Mouse (Mus musculus): ENCODE results near the gene Pold4. TPM values are rescaled to one million over a fixed set of nuclear protein-coding genes. Genes with fewer than 3 reads are reported as not detected.
A peak's percentile ranks its signal among the peaks of the same experiment; 100 is the strongest.

The Pold4 gene
- total and polyA plus RNA-seq, 3 experiments: 37.1 to 104 (median 66.2) TPM

DNA sequence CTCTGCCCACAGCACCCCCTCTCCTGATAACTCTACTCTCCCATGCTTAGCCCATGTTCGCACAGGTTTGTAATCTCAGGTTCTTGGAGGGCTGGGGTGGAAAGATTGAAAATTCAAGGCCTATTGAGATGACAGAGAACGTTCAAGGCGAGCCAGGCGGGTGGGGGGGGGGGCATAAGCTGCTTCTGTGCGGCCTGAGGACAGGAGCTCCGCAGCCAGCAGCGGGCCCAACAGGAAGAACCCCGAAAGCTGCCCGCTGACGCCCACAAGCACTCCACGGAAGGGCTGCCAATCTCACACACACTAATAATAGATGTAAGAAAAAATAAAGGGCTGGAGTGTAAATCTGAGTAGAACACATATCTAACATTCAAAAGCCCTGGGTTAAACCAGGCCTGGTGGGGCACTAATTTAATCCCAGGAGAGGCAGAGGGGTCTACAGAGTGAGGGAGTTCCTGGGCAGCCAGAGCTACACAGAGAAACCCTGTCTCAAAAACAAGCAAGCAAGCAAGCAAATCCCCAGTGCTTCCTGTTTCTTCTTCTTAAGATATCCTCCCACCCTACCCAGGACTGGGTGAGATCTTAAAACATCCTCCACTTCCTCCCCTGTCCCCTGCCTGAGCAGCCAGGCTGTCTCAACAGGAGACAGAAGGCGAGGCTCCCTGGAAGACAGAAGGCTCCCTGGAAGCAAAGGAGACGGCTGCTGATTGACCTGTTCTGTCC is 27.9 kb upstream of the Pold4 start:
- Histone ChIP-seq H3K9me3 (replicated peaks) (no peaks in the 10 kb centered on the region), H3K36me3 (replicated peaks) (peaks cover 21% of the 10 kb centered on the region), H3K27me3 (ENCODE audit: insufficient read depth, low read length) (peaks cover 50% of the 10 kb centered on the region), H3K4me1 (ENCODE audit: insufficient read depth, low read depth, low read length) (peaks cover 47% of the 10 kb centered on the region), H3K4me3 (ENCODE audit: low read depth, low read length) (no peak overlapping the region)
- no peak for DNase-seq (ENCODE audit: low spot score)
- ATAC-seq (ENCODE audit: extremely low read depth, insufficient number of reproducible peaks, low FRiP score, poor library complexity, severe bottlenecking): no peak
- TF ChIP-seq GATA2 (IDR thresholded peaks at IDR 0.05; ENCODE audit: borderline replicate concordance, low read depth, low read length) (no peak), GATA1 (IDR thresholded peaks at IDR 0.05; ENCODE audit: borderline replicate concordance, low read length) (no peak)

GRCm38 (mm10) chr19:4204889-4205288 is 26.8 kb upstream of the Pold4 start:
- TF ChIP-seq TAL1 (conservative IDR thresholded peaks at IDR 0.05; ENCODE audit: low read depth, low read length) (no peak), GATA1 (IDR thresholded peaks at IDR 0.05; ENCODE audit: borderline replicate concordance, low read length) (no peak), GATA2 (IDR thresholded peaks at IDR 0.05; ENCODE audit: borderline replicate concordance, low read depth, low read length) (no peak), CTCF (IDR thresholded peaks at IDR 0.05; ENCODE audit: low read depth, low read length) (no peak), POLR2AphosphoS5 (IDR thresholded peaks at IDR 0.05; ENCODE audit: insufficient replicate concordance, low read depth, low read length) (no peak)
- H3K27me3 ChIP-seq (ENCODE audit: insufficient read depth, low read length): peaks cover 58% of the 10 kb centered on the region
- H3K4me3 ChIP-seq (ENCODE audit: low read depth, low read length): no peak overlapping the region
- peaks cover 42% of the 10 kb centered on the region for H3K4me1 ChIP-seq (ENCODE audit: insufficient read depth, low read depth, low read length)
- peaks cover 9% of the 10 kb centered on the region for H3K36me3 ChIP-seq (replicated peaks)
- DNase-seq (ENCODE audit: low spot score) (no peak), ATAC-seq (ENCODE audit: extremely low read depth, insufficient number of reproducible peaks, low FRiP score, poor library complexity, severe bottlenecking) (no peak)
- H3K9me3 ChIP-seq (replicated peaks): no peaks in the 10 kb centered on the region

- peak; percentile 45; the same call in 1 of the 2 replicates for ATAC-seq (ENCODE audit: extremely low read depth, insufficient number of reproducible peaks, low FRiP score, poor library complexity, severe bottlenecking)
- TF ChIP-seq GATA1 (IDR thresholded peaks at IDR 0.05; ENCODE audit: borderline replicate concordance, low read length) (no peak), CTCF (IDR thresholded peaks at IDR 0.05; ENCODE audit: low read depth, low read length) (peak; percentile 83), POLR2AphosphoS5 (IDR thresholded peaks at IDR 0.05; ENCODE audit: insufficient replicate concordance, low read depth, low read length) (no peak)
- no peak overlapping the region for H3K4me3 ChIP-seq (ENCODE audit: low read depth, low read length)
- DNase-seq (ENCODE audit: low spot score): peak; percentile 79
- no peaks in the 10 kb centered on the region for H3K36me3 ChIP-seq (replicated peaks)
- peaks cover 26% of the 10 kb centered on the region for H3K4me1 ChIP-seq (ENCODE audit: insufficient read depth, low read depth, low read length)
- H3K9me3 ChIP-seq (replicated peaks): no peaks in the 10 kb centered on the region
- peaks cover 77% of the 10 kb centered on the region for H3K27me3 ChIP-seq (ENCODE audit: insufficient read depth, low read length)
Measured at GRCm38 (mm10) chr19:4206971-4207370, 24.7 kb upstream of the Pold4 start.

DNA sequence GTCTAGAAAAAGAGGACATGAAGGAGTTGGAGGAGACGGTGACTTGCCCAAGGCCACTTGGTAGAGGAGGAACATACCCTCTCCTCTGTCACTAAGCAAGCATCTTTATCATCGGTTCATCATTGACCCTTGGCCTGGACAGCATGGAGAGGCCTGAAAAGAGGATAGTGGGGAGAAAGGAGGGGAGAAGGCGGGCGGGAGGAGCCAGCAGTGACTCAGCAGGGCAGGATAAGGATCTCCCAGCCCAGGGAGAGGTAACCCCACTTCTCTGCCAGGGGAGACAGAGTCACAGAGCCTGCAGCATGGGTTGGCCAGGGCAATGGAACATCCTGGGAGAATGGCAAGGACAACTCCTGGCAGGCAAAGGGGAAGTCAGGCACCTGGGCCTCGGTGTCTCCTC is 23.1 kb upstream of the Pold4 start:
- Histone ChIP-seq H3K27me3 (ENCODE audit: insufficient read depth, low read length) (peaks cover 87% of the 10 kb centered on the region), H3K36me3 (replicated peaks) (no peaks in the 10 kb centered on the region), H3K4me3 (ENCODE audit: low read depth, low read length) (no peak overlapping the region; the same call in 1 of the 2 replicates), H3K9me3 (replicated peaks) (no peaks in the 10 kb centered on the region), H3K4me1 (ENCODE audit: insufficient read depth, low read depth, low read length) (peaks cover 18% of the 10 kb centered on the region)
- DNase-seq (ENCODE audit: low spot score) (no peak), ATAC-seq (ENCODE audit: extremely low read depth, insufficient number of reproducible peaks, low FRiP score, poor library complexity, severe bottlenecking) (no peak)
- TF ChIP-seq TAL1 (conservative IDR thresholded peaks at IDR 0.05; ENCODE audit: low read depth, low read length) (no peak), POLR2AphosphoS5 (IDR thresholded peaks at IDR 0.05; ENCODE audit: insufficient replicate concordance, low read depth, low read length) (no peak), GATA1 (IDR thresholded peaks at IDR 0.05; ENCODE audit: borderline replicate concordance, low read length) (no peak), GATA2 (IDR thresholded peaks at IDR 0.05; ENCODE audit: borderline replicate concordance, low read depth, low read length) (no peak), CTCF (IDR thresholded peaks at IDR 0.05; ENCODE audit: low read depth, low read length) (no peak)

DNA sequence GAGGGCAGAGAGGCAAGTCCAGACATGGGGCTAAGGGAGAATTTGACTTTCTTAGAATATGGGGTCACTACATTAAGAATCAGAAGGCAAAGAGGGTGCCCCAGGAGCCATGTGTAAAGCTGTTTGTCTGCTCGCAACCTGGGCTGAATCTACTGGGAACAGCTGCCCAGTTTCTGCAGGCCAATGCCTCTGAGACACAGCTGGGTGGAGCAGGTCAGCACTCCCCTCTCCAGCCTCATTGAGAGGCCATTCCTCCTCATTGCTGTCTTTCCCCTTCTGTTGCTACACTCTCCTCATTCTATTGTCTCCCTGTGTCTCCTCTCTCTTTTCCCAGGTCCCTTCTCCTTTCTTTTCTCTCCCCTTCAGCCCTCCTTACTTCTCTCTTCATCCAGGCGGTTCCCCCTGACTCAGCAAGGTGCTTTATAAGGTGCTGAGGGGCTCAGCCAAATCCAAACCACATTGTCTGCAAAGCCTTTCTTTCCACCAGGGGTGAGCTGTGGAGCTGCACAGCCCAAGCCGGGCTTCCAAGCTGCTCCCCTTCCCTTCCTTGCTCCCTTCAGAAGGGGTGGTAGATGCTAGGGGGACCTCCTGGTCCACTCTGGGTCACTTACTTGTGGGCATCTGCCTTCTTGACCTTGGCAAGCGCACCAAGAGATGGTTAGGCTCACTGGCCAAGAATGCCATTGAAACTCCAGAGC is 19.7 kb upstream of the Pold4 start:
- TF ChIP-seq POLR2AphosphoS5 (IDR thresholded peaks at IDR 0.05; ENCODE audit: insufficient replicate concordance, low read depth, low read length): no peak
- no peak for TF ChIP-seq GATA2 (IDR thresholded peaks at IDR 0.05; ENCODE audit: borderline replicate concordance, low read depth, low read length)
- no peak for TF ChIP-seq CTCF (IDR thresholded peaks at IDR 0.05; ENCODE audit: low read depth, low read length)
- TF ChIP-seq TAL1 (conservative IDR thresholded peaks at IDR 0.05; ENCODE audit: low read depth, low read length): no peak
- TF ChIP-seq GATA1 (IDR thresholded peaks at IDR 0.05; ENCODE audit: borderline replicate concordance, low read length): no peak

DNA sequence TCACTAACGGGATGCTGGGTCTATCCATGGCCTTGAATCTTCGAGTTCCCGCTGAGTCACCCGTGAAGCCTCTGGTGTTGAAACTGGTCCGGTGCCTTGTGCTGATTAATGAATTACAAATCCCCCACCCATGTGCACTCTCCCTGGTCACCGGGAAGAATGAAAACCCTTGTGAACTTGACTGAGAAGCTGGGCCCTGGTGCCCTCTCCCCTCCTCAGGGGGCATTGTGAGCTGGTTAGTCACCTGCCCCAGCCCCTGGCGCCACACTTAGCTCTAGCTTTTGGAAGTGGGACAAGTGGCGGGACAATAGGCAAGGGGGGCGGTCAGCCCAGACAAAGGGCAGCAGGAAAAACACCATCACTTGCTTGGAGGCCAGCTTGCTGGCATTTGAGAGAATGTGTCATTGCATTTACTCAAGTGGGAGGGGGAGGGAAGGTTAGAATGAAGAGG is 18.1 kb upstream of the Pold4 start:
- TF ChIP-seq GATA1 (IDR thresholded peaks at IDR 0.05; ENCODE audit: borderline replicate concordance, low read length) (no peak), POLR2AphosphoS5 (IDR thresholded peaks at IDR 0.05; ENCODE audit: insufficient replicate concordance, low read depth, low read length) (no peak), CTCF (IDR thresholded peaks at IDR 0.05; ENCODE audit: low read depth, low read length) (no peak), TAL1 (conservative IDR thresholded peaks at IDR 0.05; ENCODE audit: low read depth, low read length) (no peak), GATA2 (IDR thresholded peaks at IDR 0.05; ENCODE audit: borderline replicate concordance, low read depth, low read length) (no peak)
- no peaks in the 10 kb centered on the region for H3K36me3 ChIP-seq (replicated peaks)
- H3K27me3 ChIP-seq (ENCODE audit: insufficient read depth, low read length): peaks cover 92% of the 10 kb centered on the region
- H3K9me3 ChIP-seq (replicated peaks): no peaks in the 10 kb centered on the region
- no peak for DNase-seq (ENCODE audit: low spot score)
- peaks cover 33% of the 10 kb centered on the region for H3K4me1 ChIP-seq (ENCODE audit: insufficient read depth, low read depth, low read length)
- no peak for ATAC-seq (ENCODE audit: extremely low read depth, insufficient number of reproducible peaks, low FRiP score, poor library complexity, severe bottlenecking)
- peak overlapping the region; percentile 60; the same call in 1 of the 2 replicates for H3K4me3 ChIP-seq (ENCODE audit: low read depth, low read length)

More for the DNA sequence above, 19.7 kb upstream of the Pold4 start:
- Histone ChIP-seq H3K4me3 (ENCODE audit: low read depth, low read length) (no peak overlapping the region), H3K27me3 (ENCODE audit: insufficient read depth, low read length) (peaks cover 90% of the 10 kb centered on the region), H3K36me3 (replicated peaks) (no peaks in the 10 kb centered on the region), H3K9me3 (replicated peaks) (no peaks in the 10 kb centered on the region), H3K4me1 (ENCODE audit: insufficient read depth, low read depth, low read length) (peaks cover 39% of the 10 kb centered on the region)
- ATAC-seq (ENCODE audit: extremely low read depth, insufficient number of reproducible peaks, low FRiP score, poor library complexity, severe bottlenecking) (no peak), DNase-seq (ENCODE audit: low spot score) (no peak)

All from G1E (cell line).